ENCODE assay signal across 7 mouse cellular contexts in the genomic region with DNA sequence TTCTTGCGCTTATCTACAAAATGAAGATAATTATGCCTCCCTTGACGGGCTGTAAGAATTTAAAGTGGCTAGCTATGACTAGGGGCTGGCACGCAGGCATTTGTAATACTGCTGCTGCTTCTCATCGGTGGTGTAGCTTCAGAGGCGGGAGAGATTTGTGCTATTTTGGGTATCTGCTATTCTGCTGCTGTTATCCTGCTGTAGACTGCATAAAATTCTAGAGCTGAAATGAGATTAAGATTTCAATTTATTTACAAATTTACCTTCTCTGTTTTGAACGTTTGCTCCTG. TPM values are rescaled to one million over a fixed set of nuclear protein-coding genes. Genes with fewer than 3 reads are reported as not detected.
DNase-seq lines count a peak whose midpoint lies in the region; ATAC-seq and TF ChIP-seq lines count a peak whose summit lies in the region.

No protein-coding gene starts in this region.

- H3K9me3 ChIP-seq in lung, postnatal 0 days (ENCODE audit: low read length) = no peaks in the 10 kb centered on the region
- H3K9me3 ChIP-seq in forebrain, embryonic 15.5 days = no peaks in the 10 kb centered on the region
- H3K9me3 ChIP-seq in limb, embryonic 14.5 days (ENCODE audit: control insufficient read depth, low read length) = no peaks in the 10 kb centered on the region
- no peaks in the 10 kb centered on the region for H3K9me3 ChIP-seq in stomach, postnatal 0 days (ENCODE audit: control insufficient read depth, low read length)

- 42% methylated on average over 6 of the region's 6 CpGs for WGBS in lung, postnatal 0 days
- WGBS in forebrain, embryonic 15.5 days = 39% methylated on average over 6 of the region's 6 CpGs
- whole genome bisulfite sequencing in limb, embryonic 14.5 days = 60% methylated on average over 6 of the region's 6 CpGs
- 57% methylated on average over 6 of the region's 6 CpGs for WGBS in stomach, postnatal 0 days

- DNase-seq in lung, postnatal 0 days (ENCODE audit: low spot score) = no peak
- no peak for DNase-seq in lung, postnatal 14 days
- DNase-seq in limb, embryonic 14.5 days (ENCODE audit: low spot score) = no peak
- DNase-seq in stomach, postnatal 0 days (ENCODE audit: low spot score) = no peak
- DNase-seq in adrenal gland, postnatal 25 days = no peak
- no peak for DNase-seq in frontal cortex, postnatal 14 days (ENCODE audit: low spot score in 2 of 2)

- TF ChIP-seq POLR2A in limb, embryonic 14.5 days (IDR thresholded peaks at IDR 0.05; ENCODE audit: borderline replicate concordance, extremely low read depth, insufficient read depth, insufficient read length) = no peak

- H3K4me1 ChIP-seq in lung, postnatal 0 days (ENCODE audit: insufficient read depth, low read depth, low read length) = peaks cover 4% of the 10 kb centered on the region; the same call in 1 of the 2 replicates
- peaks cover 20% of the 10 kb centered on the region for H3K4me1 ChIP-seq in forebrain, embryonic 15.5 days
- H3K4me1 ChIP-seq in limb, embryonic 14.5 days (ENCODE audit: control insufficient read depth, insufficient read depth, low read length) = peaks cover 8% of the 10 kb centered on the region; the same call in 1 of the 2 replicates
- H3K4me1 ChIP-seq in stomach, postnatal 0 days (replicated peaks; ENCODE audit: control insufficient read depth, insufficient read depth) = 0 out of 2 replicates have a peak, but pooled peaks cover 2% of the 10 kb centered on the region

- no peak overlapping the region for H3K9ac ChIP-seq in lung, postnatal 0 days (replicated peaks; ENCODE audit: low read depth)
- H3K9ac ChIP-seq in forebrain, embryonic 15.5 days (replicated peaks) = peak overlapping the region; percentile 72
- 0 out of 2 replicates have a peak overlapping the region, but pooled peaks have one; percentile 88 for H3K9ac ChIP-seq in limb, embryonic 14.5 days (ENCODE audit: low read depth, low read length, severe bottlenecking)
- peak overlapping the region; percentile 87; the same call in 1 of the 2 replicates for H3K9ac ChIP-seq in stomach, postnatal 0 days (ENCODE audit: low read length)

- H3K4me2 ChIP-seq in lung, postnatal 0 days (replicated peaks; ENCODE audit: low read depth, low read length) = peak overlapping the region; percentile 99
- peak overlapping the region; percentile 66 for H3K4me2 ChIP-seq in forebrain, embryonic 15.5 days (replicated peaks)
- peak overlapping the region; percentile 85 for H3K4me2 ChIP-seq in limb, embryonic 14.5 days (replicated peaks; ENCODE audit: low read depth, low read length, severe bottlenecking)
- peak overlapping the region; percentile 97 for H3K4me2 ChIP-seq in stomach, postnatal 0 days (replicated peaks; ENCODE audit: low read depth)

- no peak for TF ChIP-seq EP300 in lung, postnatal 0 days (IDR thresholded peaks at IDR 0.05)
- TF ChIP-seq EP300 in stomach, postnatal 0 days (optimal IDR thresholded peaks at IDR 0.05) = no peak

- H3K27me3 ChIP-seq in lung, postnatal 0 days (replicated peaks; ENCODE audit: insufficient read depth, low read length) = no peaks in the 10 kb centered on the region
- H3K27me3 ChIP-seq in forebrain, embryonic 15.5 days = no peaks in the 10 kb centered on the region
- H3K27me3 ChIP-seq in limb, embryonic 14.5 days (ENCODE audit: control insufficient read depth, insufficient read depth, low read length) = no peaks in the 10 kb centered on the region
- no peaks in the 10 kb centered on the region for H3K27me3 ChIP-seq in stomach, postnatal 0 days (ENCODE audit: control insufficient read depth, insufficient read depth, low read length)

- no peak overlapping the region for H3K4me3 ChIP-seq in lung, postnatal 0 days (ENCODE audit: low read depth, low read length)
- peak overlapping the region; percentile 63 for H3K4me3 ChIP-seq in forebrain, embryonic 15.5 days
- peak overlapping the region; percentile 90 for H3K4me3 ChIP-seq in limb, embryonic 14.5 days (replicated peaks; ENCODE audit: low read length)
- peak overlapping the region; percentile 91 for H3K4me3 ChIP-seq in stomach, postnatal 0 days (ENCODE audit: low read depth, low read length)

- no peak for TF ChIP-seq CTCF in lung, postnatal 0 days (IDR thresholded peaks at IDR 0.05)
- no peak for TF ChIP-seq CTCF in stomach, postnatal 0 days (IDR thresholded peaks at IDR 0.05; ENCODE audit: low read depth)

- H3K27ac ChIP-seq in lung, postnatal 0 days (ENCODE audit: low read length) = no peak overlapping the region
- peak overlapping the region; percentile 88 for H3K27ac ChIP-seq in forebrain, embryonic 15.5 days (replicated peaks)
- H3K27ac ChIP-seq in limb, embryonic 14.5 days (replicated peaks; ENCODE audit: low read depth, low read length) = no peak overlapping the region
- no peak overlapping the region for H3K27ac ChIP-seq in stomach, postnatal 0 days (replicated peaks)

- no peaks in the 10 kb centered on the region for H3K36me3 ChIP-seq in lung, postnatal 0 days (ENCODE audit: insufficient read depth, low read length)
- no peaks in the 10 kb centered on the region for H3K36me3 ChIP-seq in forebrain, embryonic 15.5 days
- H3K36me3 ChIP-seq in limb, embryonic 14.5 days (ENCODE audit: control insufficient read depth, insufficient read depth, low read length) = no peaks in the 10 kb centered on the region; the same call in 1 of the 2 replicates
- no peaks in the 10 kb centered on the region for H3K36me3 ChIP-seq in stomach, postnatal 0 days (ENCODE audit: control insufficient read depth, insufficient read depth, low read length)

- ATAC-seq in lung, postnatal 0 days = no peak
- ATAC-seq in forebrain, embryonic 15.5 days (replicated peaks) = no peak
- ATAC-seq in limb, embryonic 14.5 days (ENCODE audit: low FRiP score, low read depth) = no peak
- ATAC-seq in stomach, postnatal 0 days (ENCODE audit: low FRiP score, low TSS enrichment) = no peak

RNA-seq across cellular contexts. Expression of gene Adar, which starts 1.1 kb away (rescaled TPM):
- polyA plus RNA-seq in lung, postnatal 0 days (2015; fragmentation: Nextera tagmentation; extraction: Ambion mirVana) = 7.5 and 7.9 TPM in 2 replicates
- polyA plus RNA-seq in forebrain, embryonic 15.5 days (2015; fragmentation: Nextera tagmentation; extraction: Ambion mirVana) = 25.0 and 25.6 TPM in 2 replicates
- 29.3 and 31.8 TPM in 2 replicates for polyA plus RNA-seq in limb, embryonic 14.5 days (2012; rRNA removed)
- 10.8 and 14.7 TPM in 2 replicates for polyA plus RNA-seq in limb, embryonic 14.5 days (2014; fragmentation: Nextera tagmentation; extraction: Ambion mirVana)
- 8.5 and 8.8 TPM in 2 replicates for polyA plus RNA-seq in stomach, postnatal 0 days (2015; fragmentation: Nextera tagmentation; extraction: Ambion mirVana)
- total RNA-seq in adrenal gland, postnatal 25 days (2021) = 27.1 and 40.4 TPM in 2 replicates

RNA-seq across cellular contexts. Expression of gene Chrnb2, which starts 48.5 kb away (rescaled TPM):
- 0.17 and 0.27 TPM in 2 replicates for polyA plus RNA-seq in lung, postnatal 0 days (2015; fragmentation: Nextera tagmentation; extraction: Ambion mirVana)
- 25.9 and 26.8 TPM in 2 replicates for polyA plus RNA-seq in forebrain, embryonic 15.5 days (2015; fragmentation: Nextera tagmentation; extraction: Ambion mirVana)
- polyA plus RNA-seq in limb, embryonic 14.5 days (2012; rRNA removed) = 0.43 and 0.64 TPM in 2 replicates
- polyA plus RNA-seq in limb, embryonic 14.5 days (2014; fragmentation: Nextera tagmentation; extraction: Ambion mirVana) = 0.37 and 0.55 TPM in 2 replicates
- polyA plus RNA-seq in stomach, postnatal 0 days (2015; fragmentation: Nextera tagmentation; extraction: Ambion mirVana) = 0.68 and 0.81 TPM in 2 replicates
- 3.3 and 4.8 TPM in 2 replicates for total RNA-seq in adrenal gland, postnatal 25 days (2021)

RNA-seq across cellular contexts. Expression of gene Ube2q1, which starts 57.5 kb away (rescaled TPM):
- 12.4 and 13.4 TPM in 2 replicates for polyA plus RNA-seq in lung, postnatal 0 days (2015; fragmentation: Nextera tagmentation; extraction: Ambion mirVana)
- polyA plus RNA-seq in forebrain, embryonic 15.5 days (2015; fragmentation: Nextera tagmentation; extraction: Ambion mirVana) = 13.3 and 13.4 TPM in 2 replicates
- 45.8 and 47.0 TPM in 2 replicates for polyA plus RNA-seq in limb, embryonic 14.5 days (2012; rRNA removed)
- 24.0 TPM in 2 replicates for polyA plus RNA-seq in limb, embryonic 14.5 days (2014; fragmentation: Nextera tagmentation; extraction: Ambion mirVana)
- polyA plus RNA-seq in stomach, postnatal 0 days (2015; fragmentation: Nextera tagmentation; extraction: Ambion mirVana) = 6.4 and 6.5 TPM in 2 replicates
- 60.7 and 76.1 TPM in 2 replicates for total RNA-seq in adrenal gland, postnatal 25 days (2021)

Comparison
In these comparisons a context has a peak if more than half of its experiments do, and no peak if none do; other contexts are left out.
1. RNA of gene Chrnb2, which starts 48.5 kb away (polyA plus RNA-seq): 25.9 to 26.8 TPM in forebrain, embryonic 15.5 days; 0.68 to 0.81 TPM in stomach, postnatal 0 days, 0.37 to 0.64 TPM in limb, embryonic 14.5 days and 0.17 to 0.27 TPM in lung, postnatal 0 days; every median in the first group is over 10 times any median in the second.
2. Peak in every context shown above with its lines, with median percentiles within 50 percentile points of each other: H3K4me2 ChIP-seq.